Mouse (Mus musculus) heart, postnatal 0 days (tissue): ENCODE data around the gene Atcay. TPM values are rescaled to one million over a fixed set of nuclear protein-coding genes. Genes with fewer than 3 reads are reported as not detected.

Source experiments
- ATAC-seq: fragments of 200-750 bp; cut with Nextera tagmentation; 2 replicates; pipeline ENCODE4 v1.8.0; 2017; ENCODE audit warnings: low read depth, moderate number of reproducible peaks, moderate library complexity; ENCODE audit not compliant: insufficient read depth
- DNase-seq: peaks from one replicate; pipeline ENCODE4 v3.0.0-alpha.2; 2016; ENCODE audit warnings: low spot score
- H3K27ac ChIP-seq: fragments of 300-500 bp; sonication (generic); 2 replicates; pipeline ENCODE4 v1.5.1; 2014; ENCODE audit warnings: low read depth, mild to moderate bottlenecking
- H3K27me3 ChIP-seq: fragments of 300-500 bp; sonication (generic); 2 replicates; pipeline ENCODE4 v1.6.1; 2014; ENCODE audit warnings: low read length, mixed read lengths; ENCODE audit not compliant: control insufficient read depth, insufficient read depth
- H3K36me3 ChIP-seq: fragments of 300-500 bp; sonication (generic); replicated peaks from 2 replicates; pipeline ENCODE4 v1.6.1; 2014; ENCODE audit warnings: low read length, mixed read lengths; ENCODE audit not compliant: control insufficient read depth, insufficient read depth
- H3K4me1 ChIP-seq: fragments of 300-500 bp; sonication (generic); 2 replicates; pipeline ENCODE4 v1.6.1; 2014; ENCODE audit warnings: antibody characterized with exemption; ENCODE audit not compliant: control insufficient read depth, insufficient read depth
- H3K4me2 ChIP-seq: fragments of 300-500 bp; sonication (generic); 2 replicates; pipeline ENCODE4 v1.6.1; 2014; ENCODE audit warnings: low read depth, mild to moderate bottlenecking, low read length, moderate library complexity
- H3K4me3 ChIP-seq: fragments of 300-500 bp; sonication (generic); 2 replicates; pipeline ENCODE4 v1.5.1; 2014; ENCODE audit warnings: low read depth, low read length
- H3K9ac ChIP-seq: fragments of 300-500 bp; sonication (generic); replicated peaks from 2 replicates; pipeline ENCODE4 v1.6.1; 2014; ENCODE audit warnings: low read depth, low read length, mixed read lengths
- H3K9me3 ChIP-seq: fragments of 300-500 bp; sonication (generic); replicated peaks from 2 replicates; pipeline ENCODE4 v1.6.1; 2016; ENCODE audit warnings: low read length; ENCODE audit not compliant: control insufficient read depth
- CTCF ChIP-seq: IDR thresholded peaks from 2 replicates; pipeline ENCODE4 v1.5.1; 2016; ENCODE audit warnings: antibody characterized with exemption, control low read depth, low read depth
- EP300 ChIP-seq: IDR thresholded peaks from 2 replicates; pipeline ENCODE4 v1.6.1; 2016; ENCODE audit warnings: antibody characterized with exemption, low read depth
- WGBS: fragments of 180-500 bp; shearing (Covaris S2); extraction: QIAGEN DNeasy Blood & Tissue Kit; methylation state at CpG from one replicate; pipeline ENCODE4 v1.1.7; 2014; 5-methylcytosine and 5-hydroxymethylcytosine counted together
- polyA plus RNA-seq: library from polyadenylated mRNA; unstranded; fragments of >200 nt; fragmentation: Nextera tagmentation; extraction: Ambion mirVana; gene quantifications from 2 replicates; pipeline ENCODE4 v1.2.1, GENCODE M21; 2015
- total RNA-seq: library from RNA; depleted of rRNA; stranded (reverse); fragments of >200 nt; gene quantifications from 2 replicates; pipeline ENCODE4 v1.2.3, GENCODE M21; 2014; ENCODE audit warnings: low replicate concordance

Gene Atcay
- total and polyA plus RNA-seq, 2 experiments from 2014 or later = 0.25 TPM; not detected in 1

GRCm38 (mm10) chr10:81259225-81259884 lies 28.7 kb upstream of the Atcay start:
- Histone ChIP-seq H3K9me3 (peaks cover 8% of the 10 kb centered on the region; the same call in 1 of the 2 replicates), H3K27ac (no peak overlapping the region), H3K9ac (0 out of 2 replicates have a peak overlapping the region, but pooled peaks have one; percentile 10), H3K36me3 (peaks cover 8% of the 10 kb centered on the region), H3K4me1 (peaks cover 6% of the 10 kb centered on the region), H3K4me3 (no peak overlapping the region), H3K27me3 (peaks cover 36% of the 10 kb centered on the region), H3K4me2 (no peak overlapping the region)
- no peak for DNase-seq
- WGBS = 36% methylated on average over 21 of the region's 21 CpGs
- ATAC-seq = no peak
- TF ChIP-seq EP300 = no peak
- no peak for TF ChIP-seq CTCF

- Histone ChIP-seq H3K4me3 (peak overlapping the region; percentile 43), H3K4me2 (peak overlapping the region; percentile 71), H3K27me3 (peaks cover 56% of the 10 kb centered on the region), H3K27ac (no peak overlapping the region), H3K36me3 (no peaks in the 10 kb centered on the region), H3K4me1 (peaks cover 6% of the 10 kb centered on the region), H3K9me3 (peaks cover 8% of the 10 kb centered on the region; the same call in 1 of the 2 replicates), H3K9ac (0 out of 2 replicates have a peak overlapping the region, but pooled peaks have one; percentile 42)
- ATAC-seq (peak; percentile 10), DNase-seq (no peak)
- TF ChIP-seq CTCF (no peak), EP300 (no peak)
- WGBS = 3% methylated on average over 62 of the region's 62 CpGs
Observed at GRCm38 (mm10) chr10:81257158-81258039, 26.8 kb upstream of the Atcay start.

GRCm38 (mm10) chr10:81254886-81255285 lies 24.3 kb upstream of the Atcay start:
- H3K9ac ChIP-seq = no peak overlapping the region
- no peaks in the 10 kb centered on the region for H3K36me3 ChIP-seq
- peaks cover 6% of the 10 kb centered on the region for H3K4me1 ChIP-seq
- no peaks in the 10 kb centered on the region for H3K9me3 ChIP-seq
- TF ChIP-seq EP300 = no peak
- 46% methylated on average over 1 of the region's 1 CpGs for WGBS
- ATAC-seq = no peak
- H3K4me3 ChIP-seq = no peak overlapping the region
- no peak overlapping the region for H3K27ac ChIP-seq
- DNase-seq = no peak
- H3K4me2 ChIP-seq = no peak overlapping the region
- H3K27me3 ChIP-seq = peaks cover 62% of the 10 kb centered on the region

DNA sequence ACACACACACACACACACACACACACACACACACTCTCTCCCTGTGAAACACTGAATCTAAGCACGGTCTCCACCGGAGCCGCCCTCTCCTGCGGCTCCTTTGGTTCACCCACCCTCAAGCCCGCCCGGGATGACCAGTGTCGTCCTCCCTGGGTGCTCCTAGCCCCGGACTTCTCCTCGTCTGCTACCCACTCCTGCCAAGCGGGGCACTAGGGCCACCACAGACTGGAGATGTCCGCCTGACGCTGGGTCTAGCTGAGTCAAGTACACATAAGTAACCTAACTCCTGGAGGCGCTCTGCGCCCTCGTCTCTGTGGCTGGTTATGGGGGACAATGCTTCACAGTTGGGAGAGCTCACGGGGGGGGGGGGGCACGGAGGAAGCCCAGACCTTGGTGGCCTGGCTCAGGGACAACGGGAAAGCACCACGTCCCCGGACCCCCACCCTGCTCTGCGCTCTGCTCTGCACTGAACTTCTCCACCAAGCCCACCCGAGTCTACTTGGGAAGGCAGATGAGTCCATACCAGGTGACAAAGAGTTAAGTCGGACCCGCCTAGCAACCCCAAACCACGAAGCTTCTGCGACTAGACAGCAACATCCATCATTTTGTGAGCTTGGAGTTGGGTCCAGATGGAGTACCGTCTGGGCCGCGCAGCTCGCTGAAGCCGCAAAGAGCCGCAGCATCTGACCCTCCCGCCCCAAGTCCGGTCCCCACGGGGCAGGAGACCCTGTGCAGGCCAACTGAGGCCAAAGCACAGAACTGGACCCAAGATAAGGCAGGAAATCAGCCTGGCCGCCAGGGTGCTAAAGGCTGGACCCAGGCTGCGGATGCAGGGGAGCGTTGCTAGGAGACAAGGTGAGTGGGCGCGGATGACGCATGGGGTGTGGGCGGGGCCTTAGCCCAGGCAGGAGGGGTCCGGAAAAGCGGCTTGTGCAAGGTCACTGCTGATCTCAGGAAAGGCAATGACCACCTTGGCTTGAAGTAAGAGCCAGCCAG lies 22.1 kb upstream of the Atcay start, which contains the start of gene Matk:
TSS of gene Matk (plus strand) at position 512 of the 996 bp plus-strand sequence.
- TF ChIP-seq CTCF (no peak), EP300 (no peak)
- no peak within 1 kb of the TSS for H3K4me3 ChIP-seq
- H3K4me1 ChIP-seq = peaks cover 6% of the 10 kb centered on the region
- H3K9me3 ChIP-seq = no peaks in the 10 kb centered on the region
- no peak for DNase-seq
- no peaks in the 10 kb centered on the region for H3K36me3 ChIP-seq
- 13% methylated on average over 43 of the region's 44 CpGs for WGBS
- no peak for ATAC-seq
- no peak within 1 kb of the TSS for H3K4me2 ChIP-seq
- H3K9ac ChIP-seq = no peak within 1 kb of the TSS
- peaks cover 50% of the 10 kb centered on the region for H3K27me3 ChIP-seq
- H3K27ac ChIP-seq = no peak within 1 kb of the TSS

DNA sequence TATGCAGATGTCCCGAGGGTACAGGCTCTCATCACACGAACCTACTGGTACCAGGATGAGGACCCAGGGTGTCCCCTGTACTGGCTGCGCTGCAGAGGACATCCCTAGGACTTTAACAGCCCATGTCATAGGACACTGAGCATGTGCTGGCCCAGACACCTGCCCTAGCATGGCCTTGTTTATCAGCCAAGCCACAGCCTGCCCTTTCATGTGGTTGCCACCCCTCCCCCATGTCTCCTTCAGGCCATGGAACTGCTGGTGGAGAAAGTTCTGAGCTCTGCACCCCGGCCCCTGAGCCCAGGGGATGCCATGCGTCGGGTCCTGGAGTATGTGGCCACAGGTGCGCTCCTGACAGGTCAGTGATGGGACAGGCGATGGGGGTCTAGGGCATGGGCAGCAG lies 18.8 kb upstream of the Atcay start:
- no peak for ATAC-seq
- 0 out of 2 replicates have a peak, but pooled peaks cover 2% of the 10 kb centered on the region for H3K4me1 ChIP-seq
- H3K9ac ChIP-seq = no peak overlapping the region
- DNase-seq = no peak
- WGBS = 77% methylated on average over 8 of the region's 8 CpGs
- H3K9me3 ChIP-seq = no peaks in the 10 kb centered on the region
- TF ChIP-seq CTCF (no peak), EP300 (no peak)
- no peaks in the 10 kb centered on the region for H3K36me3 ChIP-seq
- H3K27ac ChIP-seq = no peak overlapping the region
- H3K4me2 ChIP-seq = no peak overlapping the region
- peaks cover 29% of the 10 kb centered on the region for H3K27me3 ChIP-seq
- no peak overlapping the region for H3K4me3 ChIP-seq
